Mouse (Mus musculus): ENCODE measurements at regions not wholly inside any gene's neighbourhood (a gene's known extent, or its start where the extent isn't known, plus 50 kb on each side); places are given as distances from the start of the nearest gene placed in this dataset.
A peak's percentile ranks its signal among the peaks of the same experiment; 100 is the strongest.

- no peak for DNase-seq (ENCODE audit: inconsistent age in 2 of 2, low spot score in 1 of 2)
Measured at GRCm38 (mm10) chr14:97694238-97694637, 475.3 kb downstream of the Dach1 start.

- DNase-seq (ENCODE audit: inconsistent age in 2 of 2, low spot score in 1 of 2), result no peak
Measured at GRCm38 (mm10) chr14:97684617-97685016, 484.9 kb downstream of the Dach1 start.

GRCm38 (mm10) chr14:97667806-97668205 is 501.8 kb downstream of the Dach1 start:
- peak in 1 of 2 experiments; percentile 18 for DNase-seq (ENCODE audit: inconsistent age in 2 of 2, low spot score in 1 of 2)

- no peak for DNase-seq (ENCODE audit: inconsistent age in 2 of 2, low spot score in 1 of 2)
Measured at GRCm38 (mm10) chr14:97638187-97638792, 531.3 kb downstream of the Dach1 start.

GRCm38 (mm10) chr14:97611438-97611837 is 558.1 kb downstream of the Dach1 start:
- no peak for DNase-seq (ENCODE audit: inconsistent age in 2 of 2, low spot score in 1 of 2)

- DNase-seq (ENCODE audit: inconsistent age in 2 of 2, low spot score in 1 of 2), result no peak
Measured at GRCm38 (mm10) chr14:97596694-97597093, 572.9 kb downstream of the Dach1 start.

GRCm38 (mm10) chr14:97588611-97589010 is 581.0 kb downstream of the Dach1 start:
- no peak for DNase-seq (ENCODE audit: inconsistent age in 2 of 2, low spot score in 1 of 2)

GRCm38 (mm10) chr14:97588182-97588581 is 581.4 kb downstream of the Dach1 start:
- DNase-seq (ENCODE audit: inconsistent age in 2 of 2, low spot score in 1 of 2), result no peak

- no peak for DNase-seq (ENCODE audit: inconsistent age in 2 of 2, low spot score in 1 of 2)
Measured at GRCm38 (mm10) chr14:97586962-97587361, 582.6 kb downstream of the Dach1 start.

- DNase-seq (ENCODE audit: inconsistent age in 2 of 2, low spot score in 1 of 2), result no peak
Measured at GRCm38 (mm10) chr14:97570274-97570673, 599.3 kb downstream of the Dach1 start.

GRCm38 (mm10) chr14:97560121-97560907 is 609.3 kb downstream of the Dach1 start:
- DNase-seq (ENCODE audit: inconsistent age in 2 of 2, low spot score in 1 of 2), result no peak

- DNase-seq (ENCODE audit: inconsistent age in 2 of 2, low spot score in 1 of 2), result no peak
Measured at GRCm38 (mm10) chr14:97559559-97559958, 610.0 kb downstream of the Dach1 start.

GRCm38 (mm10) chr14:97558289-97558688 is 611.3 kb downstream of the Dach1 start:
- DNase-seq (ENCODE audit: inconsistent age in 2 of 2, low spot score in 1 of 2), result no peak

GRCm38 (mm10) chr14:97557888-97558287 is 611.7 kb downstream of the Dach1 start:
- peak in 1 of 2 experiments; percentile 30 for DNase-seq (ENCODE audit: inconsistent age in 2 of 2, low spot score in 1 of 2)

GRCm38 (mm10) chr14:97546276-97546675 is 623.3 kb downstream of the Dach1 start:
- DNase-seq (ENCODE audit: inconsistent age in 2 of 2, low spot score in 1 of 2), result no peak

- DNase-seq (ENCODE audit: inconsistent age in 2 of 2, low spot score in 1 of 2), result no peak
Measured at GRCm38 (mm10) chr14:97544307-97544706, 625.3 kb downstream of the Dach1 start.

- DNase-seq (ENCODE audit: inconsistent age in 2 of 2, low spot score in 1 of 2), result no peak
Measured at GRCm38 (mm10) chr14:97537012-97537411, 632.6 kb downstream of the Dach1 start.

- DNase-seq (ENCODE audit: inconsistent age in 2 of 2, low spot score in 1 of 2), result no peak
Measured at GRCm38 (mm10) chr14:97511318-97511717, 658.2 kb downstream of the Dach1 start.

GRCm38 (mm10) chr14:97489427-97490347 is 679.9 kb downstream of the Dach1 start:
- no peak for DNase-seq (ENCODE audit: inconsistent age in 2 of 2, low spot score in 1 of 2)

GRCm38 (mm10) chr14:97478236-97478635 is 691.3 kb downstream of the Dach1 start:
- DNase-seq (ENCODE audit: inconsistent age in 2 of 2, low spot score in 1 of 2), result no peak

- no peak for DNase-seq (ENCODE audit: inconsistent age in 2 of 2, low spot score in 1 of 2)
Measured at GRCm38 (mm10) chr14:97450525-97451235, 718.9 kb downstream of the Dach1 start.

All from adrenal gland, adult (tissue).